Mouse (Mus musculus) CD4-positive, CD25-positive, alpha-beta regulatory T cell, adult 2 months (primary cell): ENCODE measurements around the gene Sis.

Experiments
- DNase-seq: peaks from one replicate; pipeline ENCODE4 v3.0.0-alpha.2; 2012; ENCODE audit warnings: low read depth, low spot score

Gene Sis

DNA sequence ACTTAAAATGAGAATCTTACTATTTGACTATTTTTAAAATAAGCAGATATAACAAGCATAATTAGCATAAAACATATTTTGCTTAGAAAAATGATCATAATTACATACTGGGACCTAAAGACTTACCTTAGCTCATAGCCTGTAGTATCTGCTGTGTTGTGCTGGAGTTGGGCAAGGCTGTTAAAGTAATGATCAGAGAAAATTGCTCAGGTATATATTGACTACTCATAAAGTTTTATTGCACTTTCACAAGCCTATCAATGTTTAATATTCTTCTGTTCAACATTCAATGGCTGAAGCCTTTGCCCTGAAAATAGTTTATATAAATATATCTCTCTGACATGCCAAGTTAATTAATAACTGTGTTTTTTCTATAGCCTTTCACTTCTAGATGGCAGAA, at the start of gene Sis:
Sis (minus strand) TSS at position 189 of the 400 bp plus-strand sequence.
- no peak for DNase-seq

DNA sequence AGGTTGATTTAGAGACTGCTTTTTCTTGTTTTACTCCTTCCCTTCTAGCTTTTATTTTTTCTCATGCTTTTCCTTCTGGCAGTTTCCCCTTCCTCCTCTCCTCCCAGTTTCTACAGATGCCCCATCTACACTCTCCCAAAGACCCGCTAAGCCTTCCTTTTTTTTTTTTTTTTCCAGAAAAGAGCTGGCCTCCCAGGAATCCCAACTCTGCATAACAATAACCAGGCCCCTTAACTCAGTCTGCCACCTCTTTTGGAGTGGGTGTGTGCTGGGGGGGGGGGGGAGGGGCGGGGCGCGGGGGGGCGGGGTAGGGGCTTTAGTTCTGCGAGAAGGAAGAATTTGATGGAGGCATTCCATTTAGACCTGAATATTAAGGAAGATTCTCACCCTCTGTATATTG, 38.4 kb upstream of the Sis start:
- no peak for DNase-seq

DNA sequence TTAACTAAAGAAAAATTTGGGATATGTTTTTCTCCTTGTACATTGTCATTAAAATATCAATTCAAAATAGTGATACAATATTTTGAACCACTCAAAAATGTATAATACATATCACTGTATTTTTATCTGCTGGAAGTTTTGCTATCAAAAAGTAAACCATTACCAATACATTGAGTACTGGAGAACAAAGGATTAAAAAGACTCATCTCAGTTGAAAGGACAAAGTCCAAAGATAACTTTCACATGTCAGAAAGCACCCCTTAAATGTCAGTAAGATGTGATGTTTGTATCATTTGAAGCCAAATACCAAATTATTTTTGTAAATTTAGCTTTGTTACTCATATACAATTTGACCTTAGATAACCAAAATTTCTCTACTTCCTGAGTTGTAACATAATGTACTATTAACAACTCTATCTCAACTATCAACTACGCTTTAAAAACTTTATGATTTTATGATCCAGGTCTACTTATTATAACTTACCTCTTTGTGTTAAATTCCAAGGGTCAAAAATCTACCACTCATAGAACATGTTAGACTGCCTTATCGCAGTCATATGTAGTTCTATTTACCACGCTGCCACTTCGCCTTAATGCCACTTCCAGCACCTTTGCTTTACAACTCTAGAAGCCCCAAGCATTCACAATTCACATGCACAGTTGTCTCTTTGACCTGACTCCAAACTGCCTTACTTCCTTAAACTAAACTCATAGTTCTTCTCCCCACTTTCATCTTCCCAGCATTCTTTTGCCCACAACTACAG, 35.5 kb upstream of the Sis start:
- no peak for DNase-seq

DNA sequence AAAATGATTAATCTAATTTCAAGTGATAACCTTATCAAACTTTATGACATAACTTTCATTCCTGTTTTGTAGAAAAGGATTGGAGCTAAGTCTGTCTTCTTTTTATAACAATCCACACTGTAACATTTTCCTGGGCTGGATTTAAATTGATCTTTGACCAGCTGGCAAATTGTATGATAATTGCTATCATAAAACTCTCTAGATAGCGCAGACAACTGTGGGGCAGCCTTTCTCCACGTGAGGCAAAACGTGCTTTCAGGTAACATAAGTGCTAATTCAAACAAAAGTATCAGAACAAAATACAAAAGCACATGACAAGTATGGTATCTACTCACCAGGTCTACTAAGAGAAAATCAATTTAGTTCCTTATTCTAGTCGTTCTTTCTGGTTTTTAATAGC, 29.9 kb upstream of the Sis start:
- no peak for DNase-seq

DNA sequence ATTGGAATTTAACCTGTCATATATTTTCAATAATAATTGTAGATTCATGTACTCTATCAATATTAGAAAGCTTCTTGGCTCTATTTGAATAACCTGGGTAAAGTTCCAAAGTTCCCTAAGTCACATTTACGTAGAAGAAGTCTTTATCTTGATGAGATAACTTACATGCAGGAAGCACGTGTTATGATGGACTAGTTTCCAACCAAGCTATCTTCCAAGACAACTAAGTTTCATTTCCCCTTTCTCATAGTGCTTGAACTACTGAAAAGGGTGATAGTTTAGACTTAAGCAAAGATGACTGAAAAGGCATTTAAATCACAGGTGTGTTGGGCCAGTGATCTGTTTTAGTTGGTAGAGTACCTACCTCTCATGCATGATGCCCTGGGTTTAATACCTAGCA, 23.3 kb upstream of the Sis start:
- DNase-seq, result no peak

DNA sequence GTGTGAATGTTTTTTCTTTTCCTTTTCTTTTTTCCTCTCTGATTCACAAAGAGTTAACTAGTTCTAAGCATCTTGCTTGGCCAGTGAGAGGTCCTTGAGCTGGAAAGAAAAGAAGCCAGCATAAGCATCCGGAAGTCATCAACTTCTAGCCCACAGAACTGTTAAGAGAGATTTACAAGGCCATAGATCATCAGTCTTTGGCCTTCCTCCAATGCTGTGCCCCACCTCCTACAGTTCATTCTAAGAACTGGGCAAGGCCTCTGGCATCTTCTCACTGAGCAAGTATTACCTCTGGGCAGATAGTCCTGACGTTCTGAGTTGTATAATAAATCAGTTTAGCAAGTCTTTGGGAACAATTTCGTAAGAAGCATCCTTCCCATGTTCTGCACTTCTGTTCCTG, 8.9 kb upstream of the Sis start:
- DNase-seq, result no peak

GRCm38 (mm10) chr3:72918919-72919526, 48.6 kb downstream of the Sis start:
- no peak for DNase-seq

- DNase-seq, result no peak
Measured at GRCm38 (mm10) chr3:72882501-72882900, 85.2 kb downstream of the Sis start.

GRCm38 (mm10) chr3:72868141-72868540, 99.5 kb downstream of the Sis start:
- no peak for DNase-seq

DNA sequence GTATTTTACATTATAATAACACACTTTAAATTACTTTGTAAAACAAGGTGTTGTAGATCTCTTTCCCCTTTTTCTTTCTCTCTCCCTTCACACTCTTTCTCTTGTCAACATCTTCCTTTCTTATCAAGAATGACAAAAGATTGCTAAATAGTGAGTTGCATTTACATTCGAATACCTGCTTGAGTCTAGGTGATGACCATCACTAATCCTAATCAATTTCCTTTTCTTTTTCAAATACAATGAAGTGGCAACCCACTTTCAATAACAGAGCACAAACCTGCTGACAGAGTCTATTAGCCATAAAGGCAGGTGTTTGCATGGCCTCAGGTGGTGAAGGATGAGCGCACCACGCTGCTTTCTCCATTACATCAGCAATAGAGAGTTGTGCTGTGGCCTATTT, 108.9 kb downstream of the Sis start:
- no peak for DNase-seq

- no peak for DNase-seq
Measured at GRCm38 (mm10) chr3:72855405-72855804, 112.3 kb downstream of the Sis start.

DNA sequence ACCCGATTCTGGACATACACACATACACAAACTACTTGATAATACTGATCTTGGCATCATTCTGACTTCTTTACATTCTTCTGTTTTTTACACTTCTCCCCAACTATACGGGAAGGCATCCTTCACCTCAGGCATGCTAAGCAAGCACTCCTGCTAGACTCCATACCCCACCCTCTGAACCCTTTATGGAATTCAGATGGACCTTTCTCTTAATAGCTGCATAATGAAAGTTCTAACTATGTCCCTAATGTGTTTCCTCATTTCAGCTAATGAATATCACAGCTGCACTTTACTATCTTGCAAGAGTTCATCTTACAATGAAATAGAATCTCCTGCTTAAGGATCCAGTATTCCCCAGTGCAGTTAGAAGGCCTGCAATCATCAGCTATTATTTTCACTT, 127.0 kb downstream of the Sis start:
- DNase-seq, result no peak
